Mouse (Mus musculus) spleen, adult 12 weeks (tissue): Measurements from ENCODE around the gene Frrs1l.
A peak's percentile ranks its signal among the peaks of the same experiment; 100 is the strongest.

Experiments
- DNase-seq: peaks from one replicate; pipeline ENCODE4 v3.0.0; 2022; ENCODE audit warnings: low spot score

Frrs1l gene

DNA sequence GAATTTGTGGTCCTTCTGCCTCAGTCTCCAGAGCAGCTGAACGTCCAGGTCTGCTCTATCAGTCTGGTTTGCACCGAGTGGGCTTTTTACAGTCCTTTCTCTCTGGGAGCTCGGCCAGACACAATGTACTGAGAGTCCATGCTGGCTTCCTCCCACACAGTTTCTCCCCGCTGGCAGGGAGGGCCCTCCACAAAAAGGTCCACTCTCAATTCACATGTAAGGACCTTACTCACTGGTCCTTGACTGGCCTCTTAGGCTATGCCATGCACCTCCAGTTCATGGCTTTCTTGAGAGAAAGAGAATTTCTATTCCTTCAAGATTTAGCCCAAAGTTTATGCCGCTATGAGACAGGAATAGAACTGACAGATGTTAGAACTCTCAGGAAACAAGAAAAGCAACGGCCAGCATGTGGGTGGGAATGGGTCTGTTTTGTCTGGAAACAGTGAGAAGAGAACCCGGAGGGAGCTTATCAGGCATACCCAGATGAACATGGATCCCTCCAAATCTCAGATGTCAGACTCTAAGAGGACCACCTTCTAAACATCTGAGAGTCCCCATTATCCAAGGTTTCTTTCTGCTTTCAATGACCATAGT, 24.5 kb downstream of the Frrs1l start:
- no peak for DNase-seq

- no peak for DNase-seq
Measured at GRCm38 (mm10) chr4:56963687-56964086, 26.5 kb downstream of the Frrs1l start.

- no peak for DNase-seq
Measured at GRCm38 (mm10) chr4:56961320-56961925, 28.8 kb downstream of the Frrs1l start.

- no peak for DNase-seq
Measured at GRCm38 (mm10) chr4:56957518-56957917, 32.7 kb downstream of the Frrs1l start.

GRCm38 (mm10) chr4:56953235-56953634, 37.0 kb downstream of the Frrs1l start:
- no peak for DNase-seq

GRCm38 (mm10) chr4:56951701-56952100, 38.5 kb downstream of the Frrs1l start:
- no peak for DNase-seq

DNA sequence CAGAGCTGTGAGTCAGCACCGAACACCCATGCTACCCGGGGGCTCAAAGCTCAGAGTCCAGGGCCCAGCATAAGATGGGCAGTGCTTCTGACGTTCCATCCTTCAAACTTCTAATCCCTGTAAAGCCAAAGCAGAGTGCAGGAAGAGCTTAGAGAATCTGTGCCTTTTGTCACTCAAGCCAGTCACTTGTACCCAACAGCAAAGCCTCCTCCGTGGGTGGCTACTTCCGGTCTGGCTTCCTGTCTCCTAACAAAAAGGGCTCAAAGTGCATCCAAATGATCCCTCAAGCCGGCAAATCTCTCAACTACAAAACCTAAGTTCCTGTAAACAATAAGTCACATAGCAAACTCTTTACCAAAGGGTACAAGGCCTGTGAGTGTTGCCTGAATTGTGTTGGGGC, 40.7 kb downstream of the Frrs1l start:
- no peak for DNase-seq

DNA sequence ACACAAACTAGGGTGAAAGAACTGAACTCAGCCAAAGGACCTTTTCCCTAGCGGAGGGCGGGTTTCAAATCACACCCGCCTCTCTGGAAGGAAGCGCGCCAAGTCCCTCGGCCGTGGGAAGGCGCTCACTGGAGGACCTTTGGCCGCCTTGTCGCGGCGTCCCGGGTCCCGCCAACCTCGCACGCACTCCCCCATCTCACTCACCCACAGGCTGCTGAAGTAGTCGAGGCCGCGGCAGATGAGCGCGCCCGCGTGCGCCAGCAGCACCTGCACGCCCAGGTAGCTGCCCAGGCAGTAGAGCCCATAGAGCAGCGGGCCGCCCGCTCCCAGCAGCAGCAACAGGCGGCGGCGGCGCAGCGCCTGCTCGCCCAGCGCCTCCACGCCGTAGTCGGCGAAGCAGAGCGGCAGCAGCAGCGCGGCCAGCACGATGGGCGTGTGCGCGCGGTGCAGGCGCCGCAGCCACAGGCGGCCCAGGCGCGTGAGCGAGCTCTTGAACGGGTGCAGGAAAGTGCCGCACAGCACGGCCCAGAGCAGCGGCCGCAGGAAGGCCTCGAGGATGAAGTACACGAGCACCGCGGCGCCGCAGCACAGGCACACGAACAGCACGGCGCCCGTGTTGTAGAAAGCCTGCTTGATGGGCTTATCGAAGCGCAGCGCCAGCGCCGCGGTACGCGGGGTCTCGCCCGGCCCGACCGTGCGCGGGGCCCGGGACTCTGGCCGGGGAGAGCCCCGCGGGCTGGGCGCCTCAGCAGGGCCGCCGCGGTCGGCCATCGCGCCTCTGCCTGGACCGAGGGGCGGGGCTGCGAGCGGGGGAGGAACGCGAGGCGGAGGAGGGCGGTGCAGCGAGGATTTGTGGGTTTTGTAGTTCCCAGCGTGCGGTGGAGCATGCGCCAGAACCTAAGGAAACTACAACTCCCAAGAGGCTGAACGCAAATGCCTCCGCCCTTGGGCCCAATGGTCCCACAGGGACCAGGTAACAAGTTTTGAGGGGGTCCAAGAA, 43.2 kb downstream of the Frrs1l start, which contains the start of gene Tmem245:
Gene Tmem245, minus strand, starts transcription at position 797 of the 1,000 bp plus-strand sequence.
- peak; percentile 77 for DNase-seq

DNA sequence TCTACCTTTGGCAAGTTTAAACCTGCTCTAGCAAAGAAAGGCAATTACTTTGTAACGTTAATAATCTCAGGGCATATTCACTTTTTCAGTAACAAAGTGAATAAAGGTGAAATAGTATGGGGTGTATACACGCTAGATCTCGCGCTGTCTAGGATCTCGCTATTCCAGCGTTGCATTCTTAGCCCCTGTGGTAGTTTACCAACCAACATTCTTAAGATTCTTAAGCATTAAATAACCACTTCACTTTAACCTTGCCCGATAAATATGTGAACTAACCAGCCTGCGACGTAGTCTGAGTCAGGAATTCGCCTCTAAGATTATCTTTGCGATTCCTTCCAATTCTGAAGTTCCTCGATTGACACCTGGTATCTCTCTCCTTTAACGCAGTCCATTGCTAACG, 44.0 kb downstream of the Frrs1l start:
- no peak for DNase-seq

DNA sequence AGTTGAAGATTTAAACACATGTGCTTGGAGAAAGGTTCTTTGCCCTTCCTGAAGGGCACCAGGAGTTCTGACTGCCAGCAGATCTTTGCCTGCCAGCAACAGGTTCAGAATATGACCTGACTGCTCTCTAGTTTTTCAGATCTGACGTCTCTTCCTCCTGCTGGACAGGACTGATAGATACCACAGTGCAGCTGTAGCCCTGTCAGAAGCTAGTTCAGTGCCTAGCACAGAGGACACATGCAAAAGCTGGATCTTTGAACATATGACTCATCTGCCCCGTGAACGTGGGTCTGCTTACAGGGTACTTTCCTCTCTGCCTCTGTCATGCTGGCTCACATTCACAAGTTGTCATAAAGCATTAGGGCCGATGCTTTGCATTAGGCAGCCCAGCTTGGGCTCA, 45.9 kb downstream of the Frrs1l start:
- no peak for DNase-seq

- no peak for DNase-seq
Measured at GRCm38 (mm10) chr4:56943258-56943657, 46.9 kb downstream of the Frrs1l start.

GRCm38 (mm10) chr4:56942567-56942966, 47.6 kb downstream of the Frrs1l start:
- DNase-seq = no peak

DNA sequence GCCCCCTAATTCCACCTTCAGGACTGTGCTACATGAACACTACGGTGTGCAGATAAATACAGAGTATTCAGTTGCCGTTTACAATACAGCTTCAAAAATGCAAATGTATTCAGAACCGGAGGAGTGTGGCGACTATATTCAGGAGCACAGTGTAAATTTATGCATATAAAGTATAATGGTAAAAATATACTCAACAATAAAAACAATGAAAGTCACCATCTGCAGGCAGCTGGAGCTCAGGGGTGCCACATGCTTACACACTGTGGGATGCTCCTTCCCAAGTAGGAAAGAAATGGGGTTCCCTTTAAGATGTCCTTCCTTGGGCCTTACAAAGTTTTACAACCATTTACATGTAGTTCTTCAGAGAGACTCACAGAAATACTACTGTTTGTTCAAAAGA, 48.7 kb downstream of the Frrs1l start:
- DNase-seq = no peak

DNA sequence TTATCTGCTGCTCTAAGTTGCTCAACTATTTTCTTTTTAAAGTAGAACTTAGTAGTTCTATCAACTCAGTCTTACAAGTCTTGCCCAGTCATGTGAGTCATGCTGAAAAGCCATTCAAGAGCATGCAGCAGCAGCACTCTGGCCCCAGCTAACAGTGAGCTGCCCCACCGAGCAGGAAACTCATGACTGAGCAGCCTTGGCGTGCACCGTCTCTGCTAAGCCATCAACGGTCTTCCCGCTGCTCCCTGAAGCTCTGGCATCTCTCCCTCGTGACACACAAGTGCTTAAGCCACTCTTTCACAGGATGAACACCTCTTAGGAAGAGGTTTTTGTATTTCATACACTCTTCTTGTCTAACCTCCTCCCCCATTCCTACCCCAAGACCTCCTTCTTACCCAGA, 53.1 kb downstream of the Frrs1l start:
- DNase-seq = no peak

GRCm38 (mm10) chr4:56935327-56935726, 54.9 kb downstream of the Frrs1l start:
- no peak for DNase-seq

- no peak for DNase-seq
Measured at GRCm38 (mm10) chr4:56933154-56933553, 57.0 kb downstream of the Frrs1l start.

- no peak for DNase-seq
Measured at GRCm38 (mm10) chr4:56932096-56932495, 58.1 kb downstream of the Frrs1l start.

- no peak for DNase-seq
Measured at GRCm38 (mm10) chr4:56930312-56930711, 59.9 kb downstream of the Frrs1l start.

GRCm38 (mm10) chr4:56926971-56927370, 63.2 kb downstream of the Frrs1l start:
- DNase-seq = no peak

DNA sequence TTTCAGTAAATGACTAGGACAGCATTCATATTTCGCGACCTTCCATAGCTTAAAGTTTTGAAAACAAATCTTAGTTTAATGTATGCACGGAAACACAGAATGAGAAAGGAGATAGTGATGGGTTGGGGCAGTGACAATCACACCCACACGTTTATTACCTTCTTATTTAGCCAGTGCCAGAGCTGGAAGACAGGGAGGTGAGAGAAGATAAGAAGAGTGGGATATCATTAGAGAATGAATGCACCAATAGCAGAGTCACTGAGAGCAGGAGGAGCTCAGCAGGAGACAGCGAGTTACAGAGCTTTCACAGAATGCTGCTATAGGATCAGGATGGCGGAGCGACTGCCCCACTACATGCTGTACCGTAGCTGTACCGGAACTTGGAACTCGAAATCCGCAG, 68.0 kb downstream of the Frrs1l start:
- DNase-seq = no peak

GRCm38 (mm10) chr4:56915732-56916325, 74.4 kb downstream of the Frrs1l start:
- DNase-seq = peak; percentile 14

GRCm38 (mm10) chr4:56914761-56915160, 75.4 kb downstream of the Frrs1l start:
- DNase-seq = no peak
